Mouse (Mus musculus): ENCODE measurements around the gene Dmxl2.

Gene Dmxl2

GRCm38 (mm10) chr9:54316363-54316762 is 185.1 kb downstream of the Dmxl2 start:
- no peak for DNase-seq (ENCODE audit: low read depth, low spot score)
